Mouse (Mus musculus) stomach, postnatal 0 days (tissue): ENCODE results near the gene Bicc1.

Source experiments
- CTCF ChIP-seq: IDR thresholded peaks from 2 replicates; pipeline ENCODE4 v1.5.1; 2016; ENCODE audit warnings: antibody characterized with exemption, low read depth, mild to moderate bottlenecking, moderate library complexity
- EP300 ChIP-seq: optimal IDR thresholded peaks from 2 replicates; pipeline ENCODE3; 2016; ENCODE audit warnings: antibody characterized with exemption

DNA sequence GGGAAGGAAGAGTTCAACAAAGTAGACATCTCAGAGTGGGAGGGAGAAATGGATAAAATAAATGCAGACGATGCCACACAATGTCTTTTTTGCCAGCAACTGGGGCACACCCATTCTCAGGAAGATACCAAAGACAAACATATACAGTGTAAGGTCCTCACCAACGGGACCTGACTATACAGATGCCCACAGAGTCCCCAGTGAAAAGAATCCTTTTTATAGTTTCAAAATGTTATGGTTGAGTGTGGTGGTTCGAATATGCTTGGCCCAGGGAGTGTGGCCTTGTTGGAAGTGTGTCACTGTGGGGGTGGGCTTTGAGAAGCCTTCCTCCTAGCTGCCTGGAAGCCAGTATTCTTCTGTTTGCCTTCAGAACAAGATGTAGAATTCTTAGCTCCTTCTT, 223.5 kb downstream of the Bicc1 start:
- TF ChIP-seq EP300: no peak
- TF ChIP-seq CTCF: no peak
